Mouse (Mus musculus): ENCODE data around the gene 1700025G04Rik.

DNA sequence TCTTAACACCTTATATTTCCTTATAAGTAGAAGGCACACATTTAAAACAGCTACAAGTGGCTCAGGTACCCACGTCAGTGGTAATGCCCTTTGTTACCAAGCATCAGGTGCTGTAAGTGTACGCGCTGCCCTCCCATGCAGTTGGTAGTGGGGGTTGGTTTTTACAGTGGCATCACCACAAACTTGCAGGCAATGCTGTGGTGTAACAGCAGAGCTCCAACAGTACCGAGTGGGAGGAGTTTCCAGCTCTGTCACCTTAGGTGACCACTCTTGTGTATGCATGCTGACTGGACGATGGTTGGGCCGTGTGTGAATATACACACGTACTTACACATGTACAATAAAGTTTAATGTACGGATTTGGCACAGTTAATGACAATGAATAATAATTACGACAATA is 175.4 kb downstream of the 1700025G04Rik start:
- TF ChIP-seq CTCF (IDR thresholded peaks at IDR 0.05; ENCODE audit: low read depth) = no peak
- TF ChIP-seq EP300 (IDR thresholded peaks at IDR 0.05; ENCODE audit: low read depth) = no peak

Data from heart, postnatal 0 days (tissue).